10 mouse cellular contexts compared by ENCODE assay signal in genomic region chr14:41425393-41426075, GRCm38 (mm10). TPM values are rescaled to one million over a fixed set of nuclear protein-coding genes. Genes with fewer than 3 reads are reported as not detected.
DNase-seq lines count a peak whose midpoint lies in the region; ATAC-seq and TF ChIP-seq lines count a peak whose summit lies in the region.
"Not testable (repeated sequence)": the region's sequence is repeated elsewhere in the genome, so short reads cannot be mapped to it uniquely, and the experiment has no call there.
"Had no signal": no experiment of that assay in that cellular context is flagged by ENCODE, and none has a peak within 500 bp of the region (broad histone marks: within the 10 kb centered on the region; RNA-seq: fewer than 3 reads in every experiment).

No protein-coding gene starts in this region.

- CTCF ChIA-PET in Patski (lab: Charles Lee), result not testable (repeated sequence)

- not testable (repeated sequence) for H3K36me3 ChIP-seq in hindbrain, embryonic 13.5 days; midbrain, embryonic 13.5 days; stomach, postnatal 0 days (ENCODE audit: control insufficient read depth, insufficient read depth, low read length)

- POLR2A ChIA-PET in Patski (lab: Charles Lee), result not testable (repeated sequence)

- H3K4me3 ChIP-seq in hindbrain, embryonic 13.5 days; midbrain, embryonic 13.5 days (replicated peaks); stomach, postnatal 0 days (ENCODE audit: low read depth, low read length): not testable (repeated sequence)

- H3K4me1 ChIP-seq in hindbrain, embryonic 13.5 days (replicated peaks); midbrain, embryonic 13.5 days (replicated peaks); stomach, postnatal 0 days (replicated peaks; ENCODE audit: control insufficient read depth, insufficient read depth): not testable (repeated sequence)

- not testable (repeated sequence) for H3K9ac ChIP-seq in hindbrain, embryonic 13.5 days; midbrain, embryonic 13.5 days (replicated peaks); stomach, postnatal 0 days (ENCODE audit: low read length)

- 15% methylated on average over 13 of the region's 16 CpGs for WGBS in hindbrain, embryonic 13.5 days
- WGBS in midbrain, embryonic 13.5 days, result 16% methylated on average over 14 of the region's 16 CpGs
- WGBS in stomach, postnatal 0 days, result 12% methylated on average over 10 of the region's 16 CpGs

- not testable (repeated sequence) for H3K27me3 ChIP-seq in Patski; hindbrain, embryonic 13.5 days; midbrain, embryonic 13.5 days; stomach, postnatal 0 days (ENCODE audit: control insufficient read depth, insufficient read depth, low read length)

- not testable (repeated sequence) for DNase-seq in Patski (ENCODE audit: low read depth, low spot score)
- DNase-seq in embryo, embryonic 11 days, result peak; percentile 26
- DNase-seq in heart, adult 11 months, result peak; percentile 67
- DNase-seq in kidney, postnatal 10 days, result peak; percentile 31
- peak; percentile 3 for DNase-seq in liver
- peak; percentile 26 for DNase-seq in stomach, postnatal 0 days (ENCODE audit: low spot score)

- H3K4me2 ChIP-seq in hindbrain, embryonic 13.5 days, result peak overlapping the region; percentile 30
- H3K4me2 ChIP-seq in midbrain, embryonic 13.5 days (replicated peaks), result peak overlapping the region; percentile 32
- not testable (repeated sequence) for H3K4me2 ChIP-seq in stomach, postnatal 0 days (replicated peaks; ENCODE audit: low read depth)

- TF ChIP-seq EP300 in stomach, postnatal 0 days (optimal IDR thresholded peaks at IDR 0.05), result not testable (repeated sequence)

- not testable (repeated sequence) for H3K27ac ChIP-seq in hindbrain, embryonic 13.5 days; midbrain, embryonic 13.5 days; stomach, postnatal 0 days (replicated peaks)

- not testable (repeated sequence) for H3K9me3 ChIP-seq in hindbrain, embryonic 13.5 days; midbrain, embryonic 13.5 days; stomach, postnatal 0 days (ENCODE audit: control insufficient read depth, low read length)

- not testable (repeated sequence) for ATAC-seq in Patski; hindbrain, embryonic 13.5 days (ENCODE audit: low FRiP score); midbrain, embryonic 13.5 days; stomach, postnatal 0 days (ENCODE audit: low FRiP score, low TSS enrichment)

- TF ChIP-seq CTCF in Patski (IDR thresholded peaks at IDR 0.05), result peak; percentile 19
- TF ChIP-seq CTCF in stomach, postnatal 0 days (IDR thresholded peaks at IDR 0.05; ENCODE audit: low read depth), result peak; percentile 50

- in situ Hi-C loops in Patski (cut with MboI; ENCODE audit: low pct_unique_long_range_greater_than_20kb), result not testable (repeated sequence)

RNA-seq across cellular contexts. Expression of gene Gm6482, which starts 17.5 kb away (rescaled TPM):
- polyA plus RNA-seq in Patski (2021), result not detected
- not detected in 2 replicates for polyA plus RNA-seq in hindbrain, embryonic 13.5 days (2015; fragmentation: Nextera tagmentation; extraction: Ambion mirVana)
- polyA plus RNA-seq in midbrain, embryonic 13.5 days (2015; fragmentation: Nextera tagmentation; extraction: Ambion mirVana), result not detected in 2 replicates
- polyA plus RNA-seq in stomach, postnatal 0 days (2015; fragmentation: Nextera tagmentation; extraction: Ambion mirVana), result not detected in 2 replicates
- polyA plus RNA-seq: C2C12; liver, embryonic 15.5 days had no signal

RNA-seq across cellular contexts. Expression of gene Gm7954, which starts 27.8 kb away (rescaled TPM):
- not detected for polyA plus RNA-seq in Patski (2021)
- not detected in 2 replicates for polyA plus RNA-seq in hindbrain, embryonic 13.5 days (2015; fragmentation: Nextera tagmentation; extraction: Ambion mirVana)
- not detected in 2 replicates for polyA plus RNA-seq in midbrain, embryonic 13.5 days (2015; fragmentation: Nextera tagmentation; extraction: Ambion mirVana)
- polyA plus RNA-seq in stomach, postnatal 0 days (2015; fragmentation: Nextera tagmentation; extraction: Ambion mirVana), result not detected in 2 replicates
- polyA plus RNA-seq: C2C12; liver, embryonic 15.5 days had no signal

RNA-seq across cellular contexts. Expression of gene Gm7945, which starts 39.4 kb away (rescaled TPM):
- polyA plus RNA-seq in Patski (2021), result not detected
- 0.23 TPM in 1 of 2 replicates, not detected in the other for polyA plus RNA-seq in hindbrain, embryonic 13.5 days (2015; fragmentation: Nextera tagmentation; extraction: Ambion mirVana)
- polyA plus RNA-seq in midbrain, embryonic 13.5 days (2015; fragmentation: Nextera tagmentation; extraction: Ambion mirVana), result not detected in 2 replicates
- polyA plus RNA-seq in stomach, postnatal 0 days (2015; fragmentation: Nextera tagmentation; extraction: Ambion mirVana), result not detected in 2 replicates
- polyA plus RNA-seq: C2C12; liver, embryonic 15.5 days had no signal
